Mouse (Mus musculus) forebrain, postnatal 0 days (tissue): ENCODE data around the gene Inpp1. TPM values are rescaled to one million over a fixed set of nuclear protein-coding genes. Genes with fewer than 3 reads are reported as not detected.

ENCODE experiments used
- ATAC-seq: fragments of 200-750 bp; cut with Nextera tagmentation; 2 replicates; pipeline ENCODE4 v1.8.0; 2017; ENCODE audit warnings: mild to moderate bottlenecking, moderate library complexity
- DNase-seq: peaks from one replicate; pipeline ENCODE4 v3.0.0-alpha.2; 2015
- H3K27ac ChIP-seq: fragments of 300-500 bp; sonication (generic); 2 replicates; pipeline ENCODE4 v1.5.1; 2014; ENCODE audit warnings: low read depth, mild to moderate bottlenecking, antibody characterized with exemption, low read length, moderate library complexity, mixed read lengths
- H3K27me3 ChIP-seq: fragments of 300-500 bp; sonication (generic); 2 replicates; pipeline ENCODE4 v1.6.1; 2014; ENCODE audit warnings: mild to moderate bottlenecking, low read length, mixed read lengths; ENCODE audit not compliant: insufficient read depth
- H3K36me3 ChIP-seq: fragments of 300-500 bp; sonication (generic); 2 replicates; pipeline ENCODE4 v1.6.1; 2014; ENCODE audit warnings: mild to moderate bottlenecking, moderate library complexity; ENCODE audit not compliant: insufficient read depth
- H3K4me1 ChIP-seq: fragments of 300-500 bp; sonication (generic); 2 replicates; pipeline ENCODE4 v1.6.1; 2014; ENCODE audit warnings: antibody characterized with exemption; ENCODE audit not compliant: insufficient read depth
- H3K4me2 ChIP-seq: fragments of 300-500 bp; sonication (generic); 2 replicates; pipeline ENCODE4 v1.6.1; 2014; ENCODE audit warnings: low read depth, mild to moderate bottlenecking, moderate library complexity
- H3K4me3 ChIP-seq: fragments of 300-500 bp; sonication (generic); 2 replicates; pipeline ENCODE4 v1.5.1; 2014; ENCODE audit warnings: low read depth, low read length, mixed read lengths
- H3K9ac ChIP-seq: fragments of 300-500 bp; sonication (generic); 2 replicates; pipeline ENCODE4 v1.6.1; 2014; ENCODE audit warnings: mild to moderate bottlenecking
- H3K9me3 ChIP-seq: fragments of 300-500 bp; sonication (generic); 2 replicates; pipeline ENCODE4 v1.6.1; 2016; ENCODE audit warnings: low read length
- CTCF ChIP-seq: sonication (generic); IDR thresholded peaks from 2 replicates; pipeline ENCODE4 v1.5.1; 2016; ENCODE audit warnings: antibody characterized with exemption, control low read depth, low read depth
- WGBS: fragments of 180-500 bp; shearing (Covaris S2); extraction: QIAGEN DNeasy Blood & Tissue Kit; methylation state at CpG from one replicate; pipeline ENCODE4 v1.1.7; 2014; 5-methylcytosine and 5-hydroxymethylcytosine counted together
- polyA plus RNA-seq: library from polyadenylated mRNA; unstranded; fragments of >200 nt; fragmentation: Nextera tagmentation; extraction: Ambion mirVana; gene quantifications from 2 replicates; pipeline ENCODE4 v1.2.1, GENCODE M21; 2015
- total RNA-seq: library from RNA; depleted of rRNA; stranded (reverse); fragments of >200 nt; gene quantifications from 2 replicates; pipeline ENCODE4 v1.2.3, GENCODE M21; 2014

Inpp1 gene
- total and polyA plus RNA-seq, 2 experiments from 2014 or later = 38.1 to 38.5 TPM

DNA sequence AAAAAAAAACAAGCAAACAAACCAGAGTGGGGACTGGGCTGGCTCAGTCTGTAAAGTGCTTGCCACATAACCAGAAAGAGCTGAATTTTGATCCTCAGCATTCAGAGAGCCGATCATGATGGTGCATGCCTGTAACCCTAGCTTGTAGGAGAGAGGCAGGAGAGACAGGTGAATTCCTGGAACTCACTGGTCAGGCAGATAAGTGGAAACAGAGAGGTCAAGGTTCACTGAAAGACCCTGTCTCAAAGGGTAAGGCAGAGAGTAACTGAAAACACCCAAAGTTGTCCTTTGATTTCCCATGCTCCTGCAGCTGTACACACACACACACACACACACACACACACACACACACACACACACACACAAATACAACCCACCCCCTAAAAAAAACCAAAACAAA lies 12.4 kb downstream of the Inpp1 start:
- H3K4me3 ChIP-seq = no peak overlapping the region
- H3K36me3 ChIP-seq = peaks cover 11% of the 10 kb centered on the region
- ATAC-seq (no peak), DNase-seq (no peak)
- TF ChIP-seq CTCF = no peak
- 95% methylated on average over 1 of the region's 1 CpGs for WGBS
- H3K27me3 ChIP-seq = no peaks in the 10 kb centered on the region
- H3K9me3 ChIP-seq = no peaks in the 10 kb centered on the region
- H3K27ac ChIP-seq = no peak overlapping the region
- no peaks in the 10 kb centered on the region for H3K4me1 ChIP-seq
- no peak overlapping the region for H3K4me2 ChIP-seq
- no peak overlapping the region for H3K9ac ChIP-seq

DNA sequence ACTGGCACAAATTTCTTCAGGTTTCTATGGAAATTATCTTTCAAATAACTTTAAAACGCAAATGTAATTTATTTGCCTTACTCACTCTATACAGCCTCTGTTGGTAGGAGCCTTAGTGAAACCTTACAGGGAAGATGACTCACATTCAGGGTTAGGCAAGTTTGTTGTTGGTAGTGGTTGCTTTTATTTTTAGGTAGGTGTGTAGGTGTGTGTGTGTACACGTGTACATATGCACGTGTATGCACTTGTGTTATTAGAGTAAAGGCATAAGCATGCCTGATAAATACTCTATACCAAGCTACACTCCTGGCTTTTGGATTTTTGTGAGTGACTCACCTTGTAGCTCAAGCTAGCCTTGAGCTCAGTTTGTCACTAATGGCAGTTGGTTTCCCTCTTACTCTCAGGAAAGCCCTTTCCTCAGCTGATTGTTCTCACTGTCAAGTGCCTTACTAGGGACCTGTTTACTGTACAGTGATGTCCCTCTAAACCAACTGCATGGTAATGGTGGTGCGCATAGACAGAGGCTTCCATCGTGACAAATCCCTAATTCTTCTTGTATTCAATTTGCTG lies 15.0 kb downstream of the Inpp1 start:
- no peak for ATAC-seq
- Histone ChIP-seq H3K27me3 (no peaks in the 10 kb centered on the region), H3K4me3 (no peak overlapping the region), H3K4me2 (no peak overlapping the region), H3K9me3 (no peaks in the 10 kb centered on the region), H3K4me1 (no peaks in the 10 kb centered on the region), H3K27ac (no peak overlapping the region), H3K9ac (no peak overlapping the region), H3K36me3 (peaks cover 4% of the 10 kb centered on the region; the same call in 1 of the 2 replicates)
- WGBS = 96% methylated on average over 5 of the region's 5 CpGs
- DNase-seq = no peak
- TF ChIP-seq CTCF = no peak

GRCm38 (mm10) chr1:52801651-52802050 lies 15.8 kb downstream of the Inpp1 start:
- Histone ChIP-seq H3K36me3 (peaks cover 4% of the 10 kb centered on the region; the same call in 1 of the 2 replicates), H3K9me3 (no peaks in the 10 kb centered on the region), H3K4me3 (no peak overlapping the region), H3K27ac (no peak overlapping the region), H3K4me1 (no peaks in the 10 kb centered on the region), H3K4me2 (no peak overlapping the region), H3K9ac (no peak overlapping the region), H3K27me3 (no peaks in the 10 kb centered on the region)
- WGBS = 90% methylated on average over 5 of the region's 5 CpGs
- DNase-seq (no peak), ATAC-seq (no peak)
- no peak for TF ChIP-seq CTCF

DNA sequence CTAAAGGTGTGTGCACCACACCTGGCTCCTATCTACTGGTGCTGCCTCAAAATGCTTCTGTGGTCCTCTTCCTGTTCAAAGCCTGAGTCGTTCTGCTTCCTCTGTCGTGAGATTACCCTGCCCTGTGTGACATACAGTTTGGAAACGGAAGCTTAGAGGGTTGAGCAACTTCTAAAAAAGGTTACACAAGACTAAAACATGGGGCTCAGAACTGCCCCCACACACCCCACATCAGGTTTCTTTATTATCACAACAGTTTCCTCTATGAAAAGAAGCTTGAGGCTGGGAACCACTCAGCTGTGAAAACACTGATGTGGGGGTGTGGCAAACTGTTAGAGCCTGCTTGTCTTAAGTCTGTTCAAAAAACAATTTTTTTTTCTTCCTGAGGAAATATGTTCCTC lies 17.1 kb downstream of the Inpp1 start:
- DNase-seq (no peak), ATAC-seq (no peak)
- Histone ChIP-seq H3K36me3 (peaks cover 3% of the 10 kb centered on the region; the same call in 1 of the 2 replicates), H3K4me1 (no peaks in the 10 kb centered on the region), H3K4me3 (no peak overlapping the region), H3K27ac (no peak overlapping the region), H3K4me2 (no peak overlapping the region), H3K27me3 (no peaks in the 10 kb centered on the region), H3K9ac (no peak overlapping the region), H3K9me3 (no peaks in the 10 kb centered on the region)
- 80% methylated on average over 3 of the region's 3 CpGs for WGBS
- TF ChIP-seq CTCF = no peak

GRCm38 (mm10) chr1:52799772-52800171 lies 17.7 kb downstream of the Inpp1 start:
- H3K4me1 ChIP-seq = no peaks in the 10 kb centered on the region
- H3K27ac ChIP-seq = no peak overlapping the region
- H3K9me3 ChIP-seq = no peaks in the 10 kb centered on the region
- no peak overlapping the region for H3K4me3 ChIP-seq
- ATAC-seq = peak; percentile 65
- peak; percentile 14 for DNase-seq
- WGBS = 48% methylated on average over 5 of the region's 5 CpGs
- H3K36me3 ChIP-seq = peaks cover 4% of the 10 kb centered on the region; the same call in 1 of the 2 replicates
- no peak overlapping the region for H3K9ac ChIP-seq
- no peak for TF ChIP-seq CTCF
- no peaks in the 10 kb centered on the region for H3K27me3 ChIP-seq
- H3K4me2 ChIP-seq = no peak overlapping the region

DNA sequence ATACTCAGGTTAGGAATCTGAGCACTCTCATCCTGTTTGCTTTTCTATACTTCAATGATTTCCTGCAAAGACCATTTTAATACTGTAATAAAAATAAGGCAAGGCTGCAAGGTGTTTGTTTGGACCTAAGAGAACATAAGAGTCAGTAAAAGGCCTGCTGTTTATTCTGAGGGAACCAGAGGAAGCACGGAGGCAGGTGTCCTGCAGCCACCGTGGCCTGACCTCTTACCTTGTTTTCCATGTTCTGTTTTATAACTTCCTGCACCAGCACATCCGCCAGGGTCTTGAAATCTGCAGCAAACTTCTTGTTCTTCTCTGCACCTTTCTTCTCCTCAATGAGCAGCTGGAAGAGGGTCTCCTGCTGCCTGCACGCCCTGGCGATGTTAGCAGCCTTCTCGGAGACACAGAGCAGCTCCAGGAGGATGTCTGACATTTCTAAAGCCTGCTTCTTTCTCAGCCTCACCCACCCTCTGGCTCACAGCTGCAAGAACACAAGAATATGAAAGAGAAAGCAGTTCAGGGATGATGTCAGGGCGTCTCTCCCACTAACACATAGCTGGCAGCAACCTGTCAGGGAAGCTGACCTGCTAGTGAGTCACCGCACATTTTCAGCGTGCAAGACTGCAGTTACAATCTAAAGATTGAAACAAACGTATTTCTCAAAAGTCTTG lies 18.3 kb downstream of the Inpp1 start:
- Histone ChIP-seq H3K27ac (peak overlapping the region; percentile 10; the same call in 1 of the 2 replicates), H3K36me3 (peaks cover 10% of the 10 kb centered on the region), H3K4me3 (no peak overlapping the region), H3K9me3 (no peaks in the 10 kb centered on the region), H3K27me3 (no peaks in the 10 kb centered on the region), H3K4me2 (no peak overlapping the region), H3K4me1 (no peaks in the 10 kb centered on the region), H3K9ac (no peak overlapping the region)
- ATAC-seq (peak; percentile 21; the same call in 1 of the 2 replicates), DNase-seq (no peak)
- TF ChIP-seq CTCF = no peak
- 70% methylated on average over 10 of the region's 10 CpGs for WGBS

GRCm38 (mm10) chr1:52795927-52796326 lies 21.6 kb downstream of the Inpp1 start:
- Histone ChIP-seq H3K4me1 (no peaks in the 10 kb centered on the region), H3K27me3 (no peaks in the 10 kb centered on the region), H3K9ac (no peak overlapping the region), H3K4me2 (no peak overlapping the region), H3K9me3 (no peaks in the 10 kb centered on the region), H3K36me3 (peaks cover 28% of the 10 kb centered on the region), H3K4me3 (no peak overlapping the region), H3K27ac (no peak overlapping the region)
- no peak for TF ChIP-seq CTCF
- ATAC-seq (peak; percentile 84), DNase-seq (peak; percentile 22)
- 76% methylated on average over 2 of the region's 2 CpGs for WGBS
